Mouse (Mus musculus) C2C12 (cell line): ENCODE measurements at regions not wholly inside any gene's neighbourhood (a gene's known extent, or its start where the extent isn't known, plus 50 kb on each side); places are given as distances from the start of the nearest gene placed in this dataset.

Source experiments
- CTCF ChIP-seq: IDR thresholded peaks from one replicate; pipeline ENCODE4 v1.5.1; 2011; ENCODE audit not compliant: control insufficient read depth, insufficient read depth, insufficient read length
- MYOD1 ChIP-seq: IDR thresholded peaks from one replicate; pipeline ENCODE4 v1.6.1; 2011; ENCODE audit warnings: low read depth; ENCODE audit not compliant: control insufficient read depth, insufficient read length
- USF1 ChIP-seq: IDR thresholded peaks from one replicate; pipeline ENCODE4 v1.6.1; 2011; ENCODE audit warnings: low read depth, mild to moderate bottlenecking, control low read depth, moderate library complexity

- TF ChIP-seq USF1, result no peak
- TF ChIP-seq CTCF, result no peak
- no peak for TF ChIP-seq MYOD1
These were observed 339.2 kb downstream of the Ankrd50 start for GRCm38 (mm10) chr3:38145444-38145843.
